Mouse (Mus musculus): Measurements from ENCODE around the gene Igfbp1.

The Igfbp1 gene

DNA sequence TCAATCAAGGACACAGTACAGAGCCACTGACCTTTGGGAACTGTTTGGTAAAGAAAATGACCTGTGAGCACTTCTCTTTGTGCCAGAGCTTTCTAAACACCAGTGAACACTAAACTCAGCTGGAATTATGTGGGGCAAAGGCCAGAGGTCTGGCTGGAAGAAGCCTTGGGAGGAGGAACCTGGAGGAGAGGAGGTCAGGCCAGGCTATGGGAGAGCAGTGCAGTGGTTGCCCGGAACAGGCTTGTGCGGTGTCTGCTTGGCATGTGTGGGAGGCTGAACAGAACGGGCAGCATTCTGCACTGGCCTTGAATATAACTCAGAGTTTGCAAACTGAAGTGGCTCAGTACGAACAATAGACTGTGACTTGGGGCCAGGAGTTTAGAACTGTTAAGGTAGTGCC lies 32.4 kb downstream of the Igfbp1 start:
- DNase-seq (ENCODE audit: low spot score in 2 of 2) = no peak

DNA sequence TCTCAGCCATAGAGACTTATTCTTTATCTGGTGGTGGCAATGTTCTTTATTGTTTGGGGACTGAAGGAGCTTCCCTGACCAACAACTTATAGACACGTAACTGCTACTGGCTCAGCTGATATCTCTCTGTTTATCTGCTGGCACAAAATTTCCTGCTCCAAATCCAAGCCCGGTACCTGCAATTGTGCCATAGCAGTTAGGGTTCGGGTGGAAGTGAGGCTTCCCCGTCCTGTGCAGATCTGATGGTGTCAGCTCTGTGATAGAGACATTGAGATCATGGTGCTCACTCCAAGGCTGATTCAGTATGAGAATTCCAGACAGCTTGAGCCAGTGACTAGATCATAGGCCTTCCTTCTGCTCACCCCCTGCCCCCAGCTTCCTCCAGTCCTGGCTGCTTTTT lies 34.4 kb downstream of the Igfbp1 start:
- DNase-seq (ENCODE audit: low spot score in 2 of 2) = no peak

- no peak for DNase-seq (ENCODE audit: low spot score in 2 of 2)
Observed at GRCm38 (mm10) chr11:7233333-7233732, 35.8 kb downstream of the Igfbp1 start.

- DNase-seq (ENCODE audit: low spot score in 2 of 2) = no peak
Observed at GRCm38 (mm10) chr11:7234436-7234835, 36.9 kb downstream of the Igfbp1 start.

DNA sequence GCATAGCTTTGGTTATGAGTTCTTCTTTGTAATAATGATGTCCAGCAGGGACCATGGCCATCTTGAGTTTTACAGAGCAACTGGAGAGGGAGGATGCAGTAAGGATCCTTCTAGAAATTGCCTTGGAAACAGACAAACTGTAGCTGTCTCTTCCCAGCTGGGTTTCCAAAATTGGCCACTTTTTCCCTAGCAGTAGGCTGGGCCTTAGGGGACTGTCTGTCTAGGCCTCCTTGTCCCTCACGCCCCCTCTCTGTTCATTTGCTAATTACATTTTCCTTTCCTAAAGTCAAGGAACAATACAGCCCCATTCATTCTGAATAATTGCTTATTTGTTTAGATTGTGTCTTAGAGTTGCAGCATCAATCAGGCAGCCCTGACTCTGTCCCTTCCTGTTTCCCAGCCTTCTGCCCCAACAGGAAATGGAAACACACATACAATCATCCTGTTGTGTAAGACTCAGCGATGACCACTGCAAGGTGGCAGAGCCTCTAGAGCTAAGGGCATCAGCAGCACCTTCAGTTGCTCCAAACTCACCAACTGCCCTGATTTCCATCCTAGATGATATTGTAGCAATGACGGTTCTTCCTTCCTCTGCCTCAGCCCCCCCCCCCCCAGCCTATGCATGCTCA lies 37.5 kb downstream of the Igfbp1 start:
- DNase-seq (ENCODE audit: low spot score in 2 of 2) = peak in 1 of 2 experiments; percentile 43

DNA sequence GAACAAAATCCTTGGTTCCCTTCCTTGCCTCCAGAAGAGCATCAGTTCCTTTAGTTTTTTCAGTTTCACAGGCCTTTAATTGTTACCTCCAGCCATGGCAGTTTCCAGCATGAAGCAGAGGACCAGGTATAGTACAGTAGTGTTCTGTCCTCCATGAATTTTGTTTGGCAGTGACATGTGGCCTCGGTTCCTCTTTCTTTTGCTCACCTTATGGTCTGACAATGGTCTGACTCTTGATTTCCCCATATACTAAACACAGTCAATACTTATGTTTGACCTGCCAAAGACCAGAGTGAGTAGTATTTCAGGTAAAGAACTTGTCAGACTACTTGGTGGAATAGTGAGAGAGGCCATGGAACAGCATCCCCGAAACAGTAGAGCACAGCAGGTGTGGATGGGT lies 39.2 kb downstream of the Igfbp1 start:
- no peak for DNase-seq (ENCODE audit: low spot score in 2 of 2)

- no peak for DNase-seq (ENCODE audit: low spot score in 2 of 2)
Observed at GRCm38 (mm10) chr11:7237712-7238111, 40.1 kb downstream of the Igfbp1 start.

DNA sequence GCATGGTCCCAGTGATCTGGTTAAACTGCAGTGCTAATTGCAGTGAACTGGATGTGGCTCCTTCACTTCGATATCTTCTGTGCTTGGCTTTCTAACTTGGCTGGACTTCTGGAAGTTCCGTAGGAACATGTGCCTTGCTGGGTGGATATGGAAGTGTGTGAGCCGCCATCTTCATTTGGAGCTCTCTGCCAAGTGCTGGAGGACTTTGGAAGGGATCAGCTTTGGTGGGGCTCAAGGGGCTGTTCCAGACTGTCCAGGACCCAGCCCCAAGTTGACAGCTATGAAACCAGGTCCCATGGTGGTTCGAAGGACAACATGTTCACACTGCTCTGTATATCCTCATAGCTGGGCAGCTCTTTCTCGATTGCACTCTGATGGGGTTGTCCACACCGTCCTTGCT lies 41.0 kb downstream of the Igfbp1 start:
- DNase-seq (ENCODE audit: low spot score in 2 of 2) = no peak

DNA sequence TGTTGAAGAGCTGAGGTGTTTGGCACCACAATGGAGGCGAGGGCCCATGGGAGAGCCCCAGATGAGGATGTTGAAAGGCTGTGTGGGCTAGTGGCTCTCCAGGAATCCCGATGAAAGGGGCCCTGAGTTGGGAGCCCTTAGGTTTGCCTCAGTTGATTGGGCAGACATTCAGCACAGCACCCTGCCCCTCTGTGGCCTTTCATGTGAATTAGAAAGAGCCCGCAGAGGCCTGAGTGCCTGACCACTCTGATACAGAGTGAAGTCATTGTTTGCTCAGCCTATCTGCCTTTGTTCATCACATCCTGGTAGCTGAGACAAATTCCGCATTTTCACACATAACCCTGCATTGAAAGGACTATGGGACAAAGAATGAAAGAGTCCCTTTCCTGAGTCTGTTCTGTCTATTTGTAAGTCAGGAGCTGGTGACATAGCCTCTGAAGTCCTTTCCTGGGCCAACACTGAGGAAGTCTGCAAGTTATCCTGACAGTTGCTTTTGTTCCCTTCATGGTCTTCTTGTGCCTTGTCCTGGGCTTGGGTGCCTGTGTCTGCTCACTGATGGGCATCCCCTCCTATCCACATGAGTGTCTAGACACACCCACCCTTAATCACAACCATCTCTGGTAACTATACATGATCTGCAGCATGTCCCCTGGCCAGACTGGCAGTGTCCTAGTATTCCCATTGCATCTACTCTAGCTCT lies 41.6 kb downstream of the Igfbp1 start:
- DNase-seq (ENCODE audit: low spot score in 2 of 2) = no peak

DNA sequence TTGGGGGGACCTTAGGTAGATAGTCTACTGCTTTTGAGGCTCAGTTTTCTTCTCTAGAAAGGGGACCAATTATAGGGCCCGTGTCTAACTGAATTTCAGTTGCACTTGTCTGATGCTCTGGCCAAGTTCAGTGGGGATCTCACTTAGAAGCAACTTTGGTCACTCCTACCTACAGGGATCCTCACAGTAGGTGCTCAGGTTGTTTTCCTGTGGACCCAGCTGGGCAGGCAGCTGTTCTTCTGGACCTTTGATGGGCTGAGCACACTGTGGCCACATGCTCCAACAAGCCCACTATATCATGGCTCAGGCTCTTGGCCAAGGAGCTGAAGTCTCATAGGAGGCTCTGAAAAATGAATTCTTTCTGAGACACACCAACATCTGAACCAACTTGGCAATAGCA lies 47.2 kb downstream of the Igfbp1 start:
- DNase-seq (ENCODE audit: low spot score in 2 of 2) = no peak

DNA sequence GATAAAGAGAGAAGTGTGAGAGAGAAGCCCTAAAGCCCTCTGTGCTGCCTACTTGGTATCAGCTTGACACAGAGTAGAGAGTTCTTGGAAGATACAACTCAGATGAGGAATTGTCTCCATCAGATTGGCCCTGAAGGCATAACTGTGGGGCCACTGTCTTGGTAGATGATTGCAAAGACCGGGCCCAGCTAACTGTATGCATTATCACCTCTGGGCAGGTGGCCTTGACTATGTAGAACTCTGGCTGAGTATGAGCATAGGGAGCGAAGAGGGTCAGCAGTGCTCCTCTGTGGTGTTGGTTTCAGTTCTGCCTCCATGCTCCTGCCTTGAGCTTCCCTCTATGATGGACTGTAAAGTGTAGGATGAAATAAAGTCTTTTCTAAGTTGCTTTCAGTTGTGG lies 52.8 kb downstream of the Igfbp1 start:
- no peak for DNase-seq (ENCODE audit: low spot score in 2 of 2)

GRCm38 (mm10) chr11:7250870-7251269 lies 53.3 kb downstream of the Igfbp1 start:
- DNase-seq (ENCODE audit: low spot score in 2 of 2) = no peak
